Mouse (Mus musculus) monocyte, adult 5-6 weeks (primary cell): ENCODE results near the gene Nme7. TPM values are rescaled to one million over a fixed set of nuclear protein-coding genes. Genes with fewer than 3 reads are reported as not detected.

Experiments
- ATAC-seq: fragments of 153-309, 156-312 bp; replicated peaks from 2 replicates; pipeline ENCODE4 v1.8.0; 2017; ENCODE audit warnings: mild to moderate bottlenecking; ENCODE audit not compliant: low TSS enrichment, insufficient number of reproducible peaks, severe bottlenecking, poor library complexity, low FRiP score
- total RNA-seq: library from RNA; stranded (forward); fragments of 200-1000, 200-491, 200-594 nt; gene quantifications from 3 replicates; pipeline ENCODE4 v1.2.3, GENCODE M21; 2017

Gene Nme7
- total RNA-seq, 1 experiment from 2014 or later, result 11.7 TPM

DNA sequence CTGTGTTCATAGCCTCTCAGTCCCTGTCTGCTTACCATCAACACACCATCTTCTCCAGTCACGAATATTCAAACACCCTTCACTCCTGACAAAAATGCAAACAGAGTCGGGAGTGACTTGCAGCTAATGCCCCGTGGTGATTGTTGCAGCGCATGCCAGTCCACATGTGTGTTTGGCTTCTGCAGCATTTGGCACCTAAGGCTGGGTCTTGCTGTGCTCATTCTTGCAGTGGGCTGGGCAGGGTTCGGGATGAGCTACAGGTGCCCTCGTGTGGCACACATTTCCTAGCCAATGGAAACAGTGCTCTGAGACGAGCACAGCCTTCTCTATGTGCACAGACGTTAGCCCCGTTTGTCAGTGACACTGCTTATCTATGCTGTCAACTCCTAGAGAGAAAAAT is 13.3 kb downstream of the Nme7 start:
- ATAC-seq, result no peak

- ATAC-seq, result no peak
These were observed 14.6 kb downstream of the Nme7 start for GRCm38 (mm10) chr1:164318474-164318873.

DNA sequence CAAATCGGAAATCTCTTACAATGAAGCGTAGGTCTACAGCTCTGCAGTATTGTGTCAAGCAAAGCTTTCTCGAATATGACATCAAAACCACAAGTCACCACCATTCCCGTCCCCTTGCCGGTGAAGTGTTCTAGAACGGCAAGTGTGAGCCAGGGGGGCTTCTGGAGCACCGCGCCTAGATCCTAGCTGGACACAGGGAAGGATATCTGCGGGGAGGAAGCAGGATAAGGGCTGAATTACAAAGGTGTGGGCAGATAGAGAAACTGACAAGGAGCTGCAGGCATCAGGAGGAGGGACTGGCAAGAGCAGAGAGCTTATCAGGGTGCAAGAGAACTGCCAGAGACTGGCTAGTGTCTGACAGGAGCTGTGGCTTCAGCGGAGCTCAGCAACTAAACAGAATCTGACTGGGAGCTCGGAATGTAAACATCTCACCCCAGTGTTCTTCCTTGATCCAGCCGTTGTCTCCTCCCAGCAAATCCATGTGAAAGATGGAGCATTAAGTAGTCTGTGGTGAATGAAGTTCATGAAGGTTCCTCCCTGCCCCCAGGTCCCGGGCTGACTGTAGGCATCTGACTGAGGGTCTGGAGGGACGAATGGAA is 15.7 kb downstream of the Nme7 start:
- no peak for ATAC-seq

DNA sequence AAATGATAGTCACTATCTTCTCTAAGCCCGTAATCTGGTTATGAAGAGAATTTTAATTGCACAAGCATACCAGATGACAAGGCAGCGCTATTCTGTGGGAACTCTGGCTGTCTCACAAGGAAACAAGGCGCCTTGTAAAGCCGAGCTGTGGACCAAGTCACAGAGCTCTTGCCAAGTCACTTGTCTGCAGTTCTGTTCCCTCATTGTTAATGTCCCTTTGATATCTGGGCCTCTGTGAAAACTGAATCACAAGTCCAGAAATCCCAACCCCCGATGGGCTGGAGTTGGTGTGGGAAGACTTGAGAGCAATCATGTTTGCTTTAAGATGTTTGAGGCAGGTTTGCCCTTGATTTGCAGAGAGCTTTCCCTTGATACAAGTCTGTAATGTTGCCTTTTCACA is 16.8 kb downstream of the Nme7 start:
- no peak for ATAC-seq

DNA sequence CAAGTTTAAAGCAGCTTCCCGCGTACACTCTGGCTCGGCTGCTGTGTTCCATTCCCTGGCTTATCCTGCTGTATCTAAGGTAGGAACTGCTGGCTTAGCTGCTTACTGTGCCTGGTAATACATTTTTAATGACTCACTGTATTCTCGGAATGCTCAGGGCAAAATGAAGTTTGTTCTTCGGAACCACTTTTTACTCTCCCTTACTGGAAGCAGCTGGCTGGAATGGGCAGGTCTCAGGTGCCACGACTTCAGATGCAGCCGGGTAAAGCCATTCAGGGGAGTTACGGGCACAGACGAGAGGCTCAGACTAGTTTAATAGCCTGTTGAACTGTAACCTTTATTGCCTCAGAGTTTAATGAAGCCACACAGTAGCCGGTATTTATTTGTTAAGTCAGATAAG is 17.5 kb downstream of the Nme7 start:
- ATAC-seq, result no peak

- no peak for ATAC-seq
These were observed 19.2 kb downstream of the Nme7 start for GRCm38 (mm10) chr1:164322987-164323650.

- ATAC-seq, result no peak
These were observed 20.3 kb downstream of the Nme7 start for GRCm38 (mm10) chr1:164324221-164324620.

DNA sequence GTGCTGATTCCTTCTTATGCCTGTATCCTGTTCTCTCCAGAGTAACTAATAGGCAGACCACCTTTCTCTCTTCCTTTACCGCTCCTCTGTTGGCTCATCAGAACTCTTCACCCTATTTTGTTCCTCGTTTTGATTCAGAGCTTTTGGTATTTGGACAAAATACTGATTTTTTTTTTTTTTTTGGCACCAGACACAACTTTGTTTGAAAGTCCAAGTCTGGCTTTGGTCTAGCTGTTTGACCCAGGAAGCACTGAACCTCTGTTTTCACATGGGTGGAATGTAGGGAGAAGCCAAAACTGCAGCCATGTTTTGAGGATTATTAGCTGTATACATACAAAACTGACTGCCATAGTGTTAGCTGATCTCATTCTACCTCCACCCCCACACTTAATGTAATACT is 21.0 kb downstream of the Nme7 start:
- no peak for ATAC-seq

DNA sequence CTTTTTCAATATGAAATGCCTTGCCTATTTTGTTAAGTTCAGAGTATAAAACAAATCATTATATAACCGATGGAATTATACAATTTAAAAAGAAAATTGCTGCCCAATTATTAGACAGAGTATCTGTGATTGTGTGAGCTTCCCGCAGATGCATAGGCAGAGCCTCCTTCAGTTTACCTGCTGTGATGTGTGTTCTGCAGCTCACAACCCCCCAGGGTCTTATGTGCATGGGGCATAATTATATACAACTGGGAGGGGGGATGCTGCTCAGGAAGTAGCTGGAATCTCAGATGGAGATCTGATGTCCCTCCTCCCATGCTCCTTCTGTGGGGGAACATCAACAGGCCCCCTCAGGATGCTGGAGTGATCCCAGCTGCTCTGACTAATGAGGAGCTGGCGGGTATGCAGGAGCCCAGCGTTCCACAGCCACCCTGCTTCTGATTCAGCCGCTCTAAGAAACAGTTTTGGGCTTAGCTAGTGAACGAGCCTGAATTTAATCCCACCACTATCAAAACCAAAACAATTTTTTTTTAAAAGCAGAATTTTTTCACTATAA is 22.8 kb downstream of the Nme7 start:
- no peak for ATAC-seq

GRCm38 (mm10) chr1:164327764-164328163 is 23.8 kb downstream of the Nme7 start:
- ATAC-seq, result no peak

DNA sequence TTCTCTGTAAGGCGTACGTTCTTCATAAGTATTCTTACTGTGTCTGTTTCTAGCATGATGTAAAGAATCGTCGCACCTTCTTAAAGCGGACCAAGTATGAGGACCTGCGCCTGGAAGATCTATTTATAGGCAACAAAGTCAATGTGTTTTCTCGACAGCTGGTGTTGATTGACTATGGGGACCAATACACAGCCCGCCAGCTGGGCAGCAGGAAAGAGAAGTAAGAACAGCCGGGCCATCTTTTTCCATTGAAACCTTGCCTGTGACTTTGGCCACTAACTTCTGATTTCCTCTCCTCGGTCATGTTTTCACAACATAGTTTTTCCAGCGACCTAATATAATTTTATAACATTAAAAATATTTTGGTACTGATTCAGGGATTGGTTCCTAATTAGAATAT is 28.6 kb downstream of the Nme7 start:
- no peak for ATAC-seq

DNA sequence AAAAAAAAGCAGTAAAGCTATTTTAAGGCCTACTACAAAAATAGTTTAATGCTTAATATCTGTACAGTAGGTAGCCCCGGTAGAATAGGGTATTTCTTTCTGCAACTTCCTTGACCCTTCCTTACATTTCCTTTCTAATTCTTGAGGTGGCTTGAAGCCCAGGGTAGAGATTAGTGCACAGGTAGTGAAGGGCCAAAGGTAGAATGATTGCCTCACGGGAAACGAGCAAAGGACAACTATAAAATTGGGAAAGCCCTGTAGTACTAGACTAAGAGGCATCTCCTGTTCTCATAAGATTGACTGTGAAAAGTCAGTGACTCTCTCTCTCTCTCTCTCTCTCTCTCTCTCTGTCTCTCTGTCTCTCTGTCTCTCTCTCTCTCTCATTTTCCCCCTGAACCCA is 31.5 kb downstream of the Nme7 start:
- no peak for ATAC-seq

DNA sequence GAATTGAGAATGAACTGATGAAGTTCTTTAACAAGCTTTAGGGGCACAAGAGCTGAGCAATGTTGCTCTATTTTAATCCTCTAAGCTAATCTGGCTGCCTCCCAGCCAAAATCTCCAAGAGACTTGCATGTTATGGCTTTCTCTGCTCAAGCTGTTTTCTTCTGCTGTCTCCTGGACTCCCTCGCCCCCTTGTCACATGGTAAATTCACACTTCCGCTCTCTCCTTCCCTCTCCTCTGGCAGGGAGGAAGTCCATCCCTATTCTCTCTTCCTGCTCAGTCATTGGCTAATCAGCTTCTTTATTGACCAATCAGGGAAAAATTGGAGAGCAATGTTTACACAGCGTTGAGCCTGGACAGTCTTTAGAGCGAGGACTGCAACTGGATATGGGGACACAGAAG is 31.9 kb downstream of the Nme7 start:
- no peak for ATAC-seq

- ATAC-seq, result no peak
These were observed 38.2 kb downstream of the Nme7 start for GRCm38 (mm10) chr1:164342161-164342560.

DNA sequence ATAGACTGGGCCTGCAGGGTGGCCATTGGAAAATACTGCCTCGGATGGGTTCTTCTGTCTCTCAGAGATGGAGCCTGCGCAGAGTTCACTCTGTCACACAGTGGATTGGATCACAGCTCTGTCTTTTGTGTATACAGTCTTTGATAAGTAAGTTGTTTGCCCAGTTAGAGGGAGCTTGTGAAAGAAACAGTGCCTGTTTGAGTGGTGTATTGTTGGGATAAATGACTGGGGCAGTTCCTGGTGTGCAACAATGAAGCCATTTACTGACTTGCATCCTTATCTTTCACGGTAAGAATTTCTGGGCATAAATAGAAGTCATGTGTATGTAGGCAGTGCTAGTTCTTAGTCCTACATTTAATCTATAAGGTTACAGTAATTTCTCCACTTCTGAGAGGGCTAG is 49.5 kb downstream of the Nme7 start:
- no peak for ATAC-seq

GRCm38 (mm10) chr1:164357995-164358394 is 54.1 kb downstream of the Nme7 start:
- no peak for ATAC-seq

DNA sequence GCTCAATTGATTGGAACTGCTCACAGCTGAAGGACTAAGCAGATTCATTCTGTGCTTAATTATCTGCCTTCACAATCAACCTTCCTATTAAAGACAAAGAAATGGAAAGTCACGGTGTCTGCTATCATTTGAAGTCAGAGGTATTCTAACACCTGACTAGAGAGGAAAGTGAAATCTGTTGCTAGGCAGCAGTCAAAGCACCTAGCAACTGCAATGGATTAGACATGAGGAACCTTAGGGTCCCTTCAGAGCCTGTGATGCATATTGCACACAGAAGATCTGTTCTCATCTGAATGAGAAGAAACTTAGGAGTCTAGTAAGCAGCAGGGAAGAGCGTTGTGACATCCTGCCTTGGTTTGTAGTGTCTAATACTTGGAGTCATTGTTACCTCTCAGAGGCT is 58.1 kb downstream of the Nme7 start:
- no peak for ATAC-seq

GRCm38 (mm10) chr1:164366156-164367128 is 62.5 kb downstream of the Nme7 start:
- ATAC-seq, result 0 out of 2 replicates have a peak, but pooled peaks have one; percentile 47

DNA sequence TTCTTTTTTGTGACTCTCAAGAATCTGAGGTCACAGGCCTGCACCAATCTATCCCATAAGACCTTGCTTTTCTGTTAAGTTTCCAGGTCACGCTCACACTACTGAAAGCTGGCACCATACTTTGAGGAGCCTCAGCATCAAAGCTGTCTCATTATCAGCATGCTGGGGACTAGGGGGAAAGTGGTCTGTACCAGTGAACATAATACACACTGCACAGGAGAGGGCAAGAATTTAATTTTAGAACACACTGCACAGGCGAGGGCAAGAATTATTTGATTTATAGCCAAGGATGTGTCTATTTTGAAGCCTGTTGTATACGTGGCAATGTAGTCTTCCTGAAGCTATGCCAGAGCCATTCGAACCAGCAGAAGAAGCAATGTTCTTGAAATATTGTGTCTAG is 64.2 kb downstream of the Nme7 start:
- ATAC-seq, result no peak
